Mouse (Mus musculus): ENCODE results near the gene Nadk.

- TF ChIP-seq POLR2A (IDR thresholded peaks at IDR 0.05; ENCODE audit: insufficient read depth, low read depth, low read length) (no peak), CTCF (IDR thresholded peaks at IDR 0.05) (peak; percentile 57), EP300 (IDR thresholded peaks at IDR 0.05; ENCODE audit: insufficient read depth, low read depth, low read length) (no peak)
These were observed 44.1 kb upstream of the Nadk start for GRCm38 (mm10) chr4:155517948-155518517.
